Mouse (Mus musculus) ovary, adult 18-20 months (tissue): ENCODE results near the gene Gpm6a.
"Not testable (repeated sequence)": the region's sequence is repeated elsewhere in the genome, so short reads cannot be mapped to it uniquely, and the experiment has no call there.

Experiments
- DNase-seq: peaks from one replicate; pipeline ENCODE4 v3.0.0; 2022; ENCODE audit warnings: low spot score, mixed read lengths

The Gpm6a gene

DNA sequence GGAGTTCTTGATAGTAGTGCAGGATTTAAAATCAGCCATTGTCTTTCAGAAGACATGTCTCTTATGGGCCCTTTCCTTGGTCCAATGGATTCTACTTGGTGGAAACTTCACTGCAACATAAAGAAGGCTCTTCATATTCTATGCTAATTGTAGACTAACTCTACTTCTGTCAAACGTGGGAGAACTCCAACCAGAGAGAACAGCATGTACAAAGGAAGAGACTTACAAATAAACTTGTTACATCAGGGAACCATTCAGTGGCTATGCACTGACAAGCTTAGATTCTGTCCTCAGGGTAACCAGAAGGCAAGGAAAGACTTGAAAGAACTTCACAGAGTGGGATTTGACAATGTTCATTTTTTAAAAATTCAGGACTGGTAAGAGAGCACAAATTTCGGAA is 48.3 kb downstream of the Gpm6a start:
- DNase-seq: no peak

DNA sequence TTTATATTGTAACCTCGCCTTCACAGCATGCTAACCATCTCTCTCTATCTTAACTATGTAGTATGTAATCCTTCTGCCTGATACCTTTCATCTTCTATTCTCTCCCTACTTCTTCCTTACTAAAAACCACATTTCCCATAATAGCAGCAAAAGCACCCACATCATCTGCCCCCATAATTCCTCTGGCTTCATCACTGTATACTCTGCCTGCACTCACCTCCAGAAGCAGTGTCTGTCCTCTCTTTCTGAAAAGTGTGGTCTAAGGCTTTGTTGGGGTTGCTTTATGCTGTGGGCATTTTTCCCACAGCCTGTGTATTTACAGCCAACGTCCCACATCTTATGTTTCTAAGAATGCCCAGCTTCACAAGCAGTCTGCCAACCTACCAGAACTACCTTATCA is 57.6 kb downstream of the Gpm6a start:
- no peak for DNase-seq

DNA sequence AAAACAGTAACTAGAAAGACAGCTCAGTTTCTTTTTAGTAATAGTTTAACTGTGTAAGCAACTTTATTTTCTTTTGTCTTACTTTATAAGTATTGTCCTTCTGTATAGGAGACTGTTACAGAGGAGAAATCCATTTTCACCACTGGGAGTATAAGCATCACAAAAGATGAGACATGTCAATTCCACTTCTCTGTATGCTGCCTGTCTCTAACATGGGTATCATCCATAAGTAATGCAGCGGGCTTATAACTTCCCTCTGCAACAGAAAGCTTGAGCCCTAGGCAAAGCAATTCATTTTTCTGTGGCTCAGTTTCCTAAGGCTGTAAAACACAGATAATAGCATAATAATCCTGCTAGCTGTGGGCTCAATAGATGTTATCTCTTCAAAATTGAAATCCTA is 62.4 kb downstream of the Gpm6a start:
- DNase-seq: no peak

- no peak for DNase-seq
These were observed 71.4 kb downstream of the Gpm6a start for GRCm38 (mm10) chr8:55025851-55026660.

- DNase-seq: no peak
These were observed 72.0 kb downstream of the Gpm6a start for GRCm38 (mm10) chr8:55026661-55027000.

- DNase-seq: no peak
These were observed 73.7 kb downstream of the Gpm6a start for GRCm38 (mm10) chr8:55028371-55028770.

GRCm38 (mm10) chr8:55031099-55031498 is 76.5 kb downstream of the Gpm6a start:
- DNase-seq: no peak

DNA sequence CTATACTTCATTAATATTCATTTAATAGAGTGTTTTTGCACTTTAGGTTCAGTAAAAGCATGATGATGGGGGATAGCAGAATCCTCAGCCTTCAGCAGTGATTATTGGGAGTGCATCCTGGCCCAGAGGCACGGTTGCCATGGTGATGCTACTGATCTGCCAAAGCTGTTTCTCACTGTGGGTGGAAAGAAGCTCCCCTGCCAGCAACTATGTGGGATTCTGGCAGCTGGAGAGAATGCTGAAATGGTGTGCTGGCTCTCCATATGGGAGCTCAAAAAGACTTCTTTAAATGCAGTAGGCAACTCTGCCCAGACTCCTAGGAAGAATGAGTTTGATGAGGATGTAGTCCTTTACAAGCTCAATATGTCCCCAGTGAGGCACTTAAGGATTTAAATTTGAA is 79.7 kb downstream of the Gpm6a start:
- no peak for DNase-seq

DNA sequence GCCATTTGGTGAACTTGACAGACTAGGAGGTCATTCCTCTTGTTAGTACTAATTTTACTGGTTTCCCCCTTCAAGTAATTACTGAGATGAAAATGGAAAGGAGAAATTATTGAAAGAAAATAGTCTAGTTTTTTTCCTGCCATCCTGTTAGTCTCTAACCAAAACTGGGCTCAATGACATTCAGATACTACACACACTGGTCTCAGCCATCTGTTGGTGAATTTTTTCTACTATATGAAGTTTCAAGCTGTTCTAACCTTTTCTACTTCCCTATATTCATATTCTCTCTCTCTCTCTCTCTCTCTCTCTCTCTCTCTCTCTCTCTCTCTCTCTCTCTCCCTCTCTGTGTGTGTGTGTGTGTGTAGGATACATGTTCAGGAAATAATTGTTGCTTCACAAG is 80.8 kb downstream of the Gpm6a start:
- no peak for DNase-seq

DNA sequence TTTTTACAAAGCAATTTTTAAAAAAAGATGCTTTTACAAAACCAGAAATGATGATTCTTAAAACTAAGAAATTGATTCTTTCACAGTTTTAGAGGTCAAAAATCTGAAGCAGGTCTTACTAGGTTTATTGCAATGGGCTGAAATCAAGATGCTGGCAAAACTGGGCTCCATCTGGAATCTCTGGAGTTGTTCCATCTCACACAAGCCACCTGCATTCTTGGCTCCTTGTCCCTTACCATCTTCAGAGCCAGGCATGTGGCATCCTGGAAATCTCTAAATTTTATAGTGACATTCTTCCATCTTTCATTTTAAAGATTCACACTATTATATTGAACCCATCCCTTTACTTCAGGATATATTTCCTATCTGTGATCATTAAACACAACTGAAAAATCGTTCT is 88.3 kb downstream of the Gpm6a start:
- no peak for DNase-seq

GRCm38 (mm10) chr8:55048396-55048795 is 93.8 kb downstream of the Gpm6a start:
- no peak for DNase-seq

DNA sequence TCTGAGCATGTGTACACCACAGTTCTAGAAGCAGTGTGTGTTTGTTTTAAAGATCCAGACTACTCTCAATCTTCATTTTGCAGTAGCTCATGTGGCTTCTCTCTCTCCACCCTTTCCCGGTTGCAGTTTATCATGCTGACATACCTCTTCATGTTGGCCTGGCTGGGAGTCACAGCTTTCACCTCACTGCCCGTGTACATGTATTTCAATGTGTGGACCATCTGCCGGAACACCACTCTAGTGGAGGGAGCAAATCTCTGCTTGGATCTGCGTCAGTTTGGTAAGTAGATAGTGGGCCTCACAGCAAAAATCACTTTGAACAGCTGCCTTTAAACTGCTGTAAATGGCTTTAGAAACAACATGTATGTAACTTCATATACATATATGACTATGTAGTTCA is 95.3 kb downstream of the Gpm6a start:
- DNase-seq: no peak

GRCm38 (mm10) chr8:55068811-55069210 is 114.2 kb downstream of the Gpm6a start:
- DNase-seq: not testable (repeated sequence)

DNA sequence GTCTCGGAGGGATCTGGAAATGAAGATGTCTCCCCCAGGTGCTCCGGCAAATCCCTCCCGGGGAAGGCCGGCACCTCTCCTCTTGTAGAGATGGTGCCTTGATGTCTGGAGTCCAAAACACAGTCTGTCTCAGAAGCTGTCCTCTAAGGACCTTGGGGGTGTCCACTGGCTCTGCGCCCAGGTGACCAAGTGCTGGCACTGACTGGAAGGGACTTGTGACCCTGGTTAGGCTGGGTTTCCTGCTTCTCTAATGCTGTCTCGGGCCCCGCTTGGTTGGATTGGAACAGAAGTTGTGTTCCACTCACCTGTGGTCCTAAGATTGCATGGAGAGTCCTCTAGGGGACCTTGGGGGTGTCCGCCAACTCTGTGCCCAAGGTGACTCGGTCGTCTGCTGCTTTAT is 118.8 kb downstream of the Gpm6a start:
- no peak for DNase-seq

GRCm38 (mm10) chr8:55102195-55102594 is 147.6 kb downstream of the Gpm6a start:
- DNase-seq: no peak

DNA sequence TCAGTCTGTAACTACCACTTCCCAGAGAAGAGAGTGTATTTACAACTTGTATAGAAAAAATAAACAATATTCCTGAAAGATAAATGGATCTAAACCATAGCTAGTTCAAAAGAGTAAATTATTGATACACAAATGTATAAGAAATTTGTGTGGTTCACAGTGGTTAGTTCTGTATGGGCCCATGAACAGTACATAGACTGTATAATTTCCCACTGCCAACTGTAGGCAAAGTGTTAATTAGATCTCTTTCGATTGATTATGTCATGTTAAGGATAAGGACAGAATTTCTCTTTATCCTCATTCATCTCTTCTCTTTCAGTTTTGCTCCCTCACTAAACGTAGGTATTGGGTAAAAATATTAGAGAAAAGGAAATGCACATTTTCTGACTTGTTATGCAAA is 148.4 kb downstream of the Gpm6a start:
- DNase-seq: no peak

GRCm38 (mm10) chr8:55103891-55104481 is 149.3 kb downstream of the Gpm6a start:
- no peak for DNase-seq
